ENCODE assay signal across 24 mouse cellular contexts in genomic region chr9:30624481-30624880, GRCm38 (mm10).
DNase-seq lines count a peak whose midpoint lies in the region; ATAC-seq and TF ChIP-seq lines count a peak whose summit lies in the region.
"Had no signal": no experiment of that assay in that cellular context is flagged by ENCODE, and none has a peak within 500 bp of the region (broad histone marks: within the 10 kb centered on the region; RNA-seq: fewer than 3 reads in every experiment).

No protein-coding gene starts in this region.

- no peak overlapping the region for H3K4me2 ChIP-seq in forebrain, embryonic 16.5 days (ENCODE audit: low read length)
- no peak overlapping the region for H3K4me2 ChIP-seq in forebrain, embryonic 15.5 days (replicated peaks)
- H3K4me2 ChIP-seq: embryonic facial prominence, embryonic 13.5 days; hindbrain, embryonic 14.5 days; intestine, embryonic 15.5 days; lung, embryonic 14.5 days had no signal

- no peaks in the 10 kb centered on the region for H3K9me3 ChIP-seq in forebrain, embryonic 16.5 days (ENCODE audit: control insufficient read depth, low read length)
- no peaks in the 10 kb centered on the region for H3K9me3 ChIP-seq in forebrain, embryonic 15.5 days
- H3K9me3 ChIP-seq: embryonic facial prominence, embryonic 13.5 days; intestine, embryonic 15.5 days had no signal

- TF ChIP-seq CTCF in layer of hippocampus, adult 2 months (conservative IDR thresholded peaks at IDR 0.05): no peak

- no peak overlapping the region for H3K27ac ChIP-seq in forebrain, embryonic 16.5 days (ENCODE audit: low read length)
- no peak overlapping the region for H3K27ac ChIP-seq in forebrain, embryonic 15.5 days (replicated peaks)
- H3K27ac ChIP-seq in layer of hippocampus, adult 2 months: peak overlapping the region; percentile 52; the same call in 1 of the 2 replicates
- H3K27ac ChIP-seq: embryonic facial prominence, embryonic 13.5 days; hindbrain, embryonic 14.5 days; intestine, embryonic 15.5 days; liver, embryonic 14.5 days had no signal

- peak; percentile 59 for ATAC-seq in forebrain, embryonic 16.5 days
- ATAC-seq in forebrain, embryonic 15.5 days (replicated peaks): no peak
- ATAC-seq in erythroblast, adult 5-6 weeks (replicated peaks; ENCODE audit: low FRiP score, poor library complexity, severe bottlenecking): no peak
- ATAC-seq: activated CD4-positive, CD25-positive, alpha-beta regulatory T cell, adult 4 months; intestine, embryonic 15.5 days had no signal

- 74% methylated on average over 5 of the region's 5 CpGs for WGBS in forebrain, embryonic 16.5 days
- WGBS in forebrain, embryonic 15.5 days: 81% methylated on average over 5 of the region's 5 CpGs

- H3K27me3 ChIP-seq in forebrain, embryonic 16.5 days (replicated peaks; ENCODE audit: control insufficient read depth, insufficient read depth, low read length): no peaks in the 10 kb centered on the region
- no peaks in the 10 kb centered on the region for H3K27me3 ChIP-seq in forebrain, embryonic 15.5 days
- H3K27me3 ChIP-seq: embryonic facial prominence, embryonic 13.5 days; intestine, embryonic 15.5 days had no signal

- no peaks in the 10 kb centered on the region; the same call in 1 of the 2 replicates for H3K4me1 ChIP-seq in forebrain, embryonic 16.5 days (replicated peaks; ENCODE audit: control insufficient read depth, insufficient read depth, low read length)
- no peaks in the 10 kb centered on the region for H3K4me1 ChIP-seq in forebrain, embryonic 15.5 days
- H3K4me1 ChIP-seq: embryonic facial prominence, embryonic 13.5 days; intestine, embryonic 15.5 days had no signal

- H3K36me3 ChIP-seq in forebrain, embryonic 16.5 days (ENCODE audit: control insufficient read depth, insufficient read depth): no peaks in the 10 kb centered on the region
- no peaks in the 10 kb centered on the region for H3K36me3 ChIP-seq in forebrain, embryonic 15.5 days
- H3K36me3 ChIP-seq: embryonic facial prominence, embryonic 13.5 days; intestine, embryonic 15.5 days had no signal

- H3K4me3 ChIP-seq in forebrain, embryonic 16.5 days (replicated peaks; ENCODE audit: low read length): no peak overlapping the region
- no peak overlapping the region for H3K4me3 ChIP-seq in forebrain, embryonic 15.5 days
- H3K4me3 ChIP-seq in layer of hippocampus, adult 2 months: no peak overlapping the region
- H3K4me3 ChIP-seq: embryonic facial prominence, embryonic 13.5 days; intestine, embryonic 15.5 days had no signal

- no peak overlapping the region for H3K9ac ChIP-seq in forebrain, embryonic 16.5 days (replicated peaks; ENCODE audit: low read depth, low read length)
- H3K9ac ChIP-seq in forebrain, embryonic 15.5 days (replicated peaks): no peak overlapping the region
- H3K9ac ChIP-seq: embryonic facial prominence, embryonic 13.5 days; hindbrain, embryonic 14.5 days; intestine, embryonic 15.5 days; liver, embryonic 14.5 days; lung, embryonic 14.5 days had no signal

- DNase-seq in adrenal gland, postnatal 14 days: peak; percentile 4
- no peak for DNase-seq in adrenal gland, postnatal 4 days (ENCODE audit: low spot score in 2 of 2)
- peak in 1 of 2 experiments; percentile 22 for DNase-seq in layer of hippocampus, adult 2 months (ENCODE audit: low spot score in 2 of 2)
- no peak for DNase-seq in layer of hippocampus, adult 9-10 months (ENCODE audit: low spot score)
- DNase-seq in layer of hippocampus, adult 9-11 months: peak; percentile 66
- DNase-seq: adrenal gland, adult 8-10 months; cerebellum, adult 9-10 months; embryo, embryonic 11 days; gastrocnemius, postnatal 10 days; kidney, adult 8-10 months; kidney, postnatal 10 days; lung, embryonic 14.5 days; lung, postnatal 4 days; midbrain, embryonic 14.5 days; thymus, adult 18-20 months; thymus, postnatal 36 days had no signal

Comparison
In these comparisons a context has a peak if more than half of its experiments do, and no peak if none do; other contexts are left out.
1. DNase-seq: peak in adrenal gland, postnatal 14 days (single experiment) and layer of hippocampus, adult 9-11 months (single experiment); none in adrenal gland, postnatal 4 days (0 of 2) and layer of hippocampus, adult 9-10 months (single experiment).